Mouse (Mus musculus) stomach, postnatal 0 days (tissue): ENCODE results near the gene Hmox2. TPM values are rescaled to one million over a fixed set of nuclear protein-coding genes. Genes with fewer than 3 reads are reported as not detected.

ENCODE experiments used
- ATAC-seq: fragments of 200-750 bp; cut with Nextera tagmentation; 2 replicates; pipeline ENCODE4 v1.8.0; 2017; ENCODE audit not compliant: low FRiP score, low TSS enrichment
- DNase-seq: peaks from one replicate; pipeline ENCODE4 v3.0.0-alpha.2; 2016; ENCODE audit warnings: low spot score
- H3K27ac ChIP-seq: fragments of 300-500 bp; sonication (generic); replicated peaks from 2 replicates; pipeline ENCODE4 v1.5.1; 2014; ENCODE audit warnings: mild to moderate bottlenecking, control low read depth
- H3K27me3 ChIP-seq: fragments of 300-500 bp; sonication (generic); 2 replicates; pipeline ENCODE4 v1.6.1; 2014; ENCODE audit warnings: low read length; ENCODE audit not compliant: control insufficient read depth, insufficient read depth
- H3K36me3 ChIP-seq: fragments of 300-500 bp; sonication (generic); 2 replicates; pipeline ENCODE4 v1.6.1; 2014; ENCODE audit warnings: low read length, mixed read lengths; ENCODE audit not compliant: control insufficient read depth, insufficient read depth
- H3K4me1 ChIP-seq: fragments of 300-500 bp; sonication (generic); replicated peaks from 2 replicates; pipeline ENCODE4 v1.6.1; 2014; ENCODE audit warnings: antibody characterized with exemption; ENCODE audit not compliant: control insufficient read depth, insufficient read depth
- H3K4me2 ChIP-seq: fragments of 300-500 bp; sonication (generic); replicated peaks from 2 replicates; pipeline ENCODE4 v1.6.1; 2014; ENCODE audit warnings: low read depth, mild to moderate bottlenecking, control low read depth, moderate library complexity
- H3K4me3 ChIP-seq: fragments of 300-500 bp; sonication (generic); 2 replicates; pipeline ENCODE4 v1.5.1; 2014; ENCODE audit warnings: low read depth, low read length, control low read depth
- H3K9ac ChIP-seq: fragments of 300-500 bp; sonication (generic); 2 replicates; pipeline ENCODE4 v1.6.1; 2014; ENCODE audit warnings: mild to moderate bottlenecking, low read length, control low read depth, mixed read lengths
- H3K9me3 ChIP-seq: fragments of 300-500 bp; sonication (generic); 2 replicates; pipeline ENCODE4 v1.6.1; 2016; ENCODE audit warnings: low read length; ENCODE audit not compliant: control insufficient read depth
- CTCF ChIP-seq: IDR thresholded peaks from 2 replicates; pipeline ENCODE4 v1.5.1; 2016; ENCODE audit warnings: antibody characterized with exemption, low read depth, mild to moderate bottlenecking, moderate library complexity
- EP300 ChIP-seq: optimal IDR thresholded peaks from 2 replicates; pipeline ENCODE3; 2016; ENCODE audit warnings: antibody characterized with exemption
- WGBS: fragments of 180-500 bp; shearing (Covaris S2); extraction: QIAGEN DNeasy Blood & Tissue Kit; methylation state at CpG from one replicate; pipeline ENCODE4 v1.1.7; 2014; 5-methylcytosine and 5-hydroxymethylcytosine counted together
- polyA plus RNA-seq: library from polyadenylated mRNA; unstranded; fragments of >200 nt; fragmentation: Nextera tagmentation; extraction: Ambion mirVana; gene quantifications from 2 replicates; pipeline ENCODE4 v1.2.1, GENCODE M21; 2015

Hmox2 gene
- polyA plus RNA-seq, 1 experiment from 2014 or later, result 57.4 TPM

DNA sequence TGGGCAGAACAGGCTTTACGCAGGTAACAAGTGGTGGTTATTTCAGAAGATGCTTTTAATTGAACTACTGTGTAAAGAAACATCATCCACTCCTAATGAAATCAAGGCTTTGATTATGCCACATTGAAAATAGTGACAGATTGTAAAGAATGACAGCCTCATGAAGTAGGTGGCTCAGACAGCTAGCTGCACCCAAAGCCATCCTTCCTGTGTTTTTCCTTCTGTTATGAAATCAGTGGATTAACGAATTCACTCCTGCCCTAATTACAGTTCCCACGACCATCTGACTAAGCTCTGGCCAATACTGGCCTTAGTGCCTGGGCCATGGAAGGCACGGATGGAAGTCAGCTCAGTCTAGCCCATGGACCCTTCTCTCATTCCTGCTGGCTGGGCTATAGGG is 52.8 kb downstream of the Hmox2 start:
- TF ChIP-seq EP300 (no peak), CTCF (no peak)
- no peak for ATAC-seq
- H3K9ac ChIP-seq, result no peak overlapping the region
- no peaks in the 10 kb centered on the region; the same call in 1 of the 2 replicates for H3K36me3 ChIP-seq
- H3K27me3 ChIP-seq, result no peaks in the 10 kb centered on the region
- H3K4me1 ChIP-seq, result peaks cover 4% of the 10 kb centered on the region
- WGBS, result 90% methylated on average over 4 of the region's 4 CpGs
- H3K27ac ChIP-seq, result no peak overlapping the region
- DNase-seq, result no peak
- no peak overlapping the region for H3K4me2 ChIP-seq
- no peak overlapping the region for H3K4me3 ChIP-seq
- no peaks in the 10 kb centered on the region for H3K9me3 ChIP-seq

DNA sequence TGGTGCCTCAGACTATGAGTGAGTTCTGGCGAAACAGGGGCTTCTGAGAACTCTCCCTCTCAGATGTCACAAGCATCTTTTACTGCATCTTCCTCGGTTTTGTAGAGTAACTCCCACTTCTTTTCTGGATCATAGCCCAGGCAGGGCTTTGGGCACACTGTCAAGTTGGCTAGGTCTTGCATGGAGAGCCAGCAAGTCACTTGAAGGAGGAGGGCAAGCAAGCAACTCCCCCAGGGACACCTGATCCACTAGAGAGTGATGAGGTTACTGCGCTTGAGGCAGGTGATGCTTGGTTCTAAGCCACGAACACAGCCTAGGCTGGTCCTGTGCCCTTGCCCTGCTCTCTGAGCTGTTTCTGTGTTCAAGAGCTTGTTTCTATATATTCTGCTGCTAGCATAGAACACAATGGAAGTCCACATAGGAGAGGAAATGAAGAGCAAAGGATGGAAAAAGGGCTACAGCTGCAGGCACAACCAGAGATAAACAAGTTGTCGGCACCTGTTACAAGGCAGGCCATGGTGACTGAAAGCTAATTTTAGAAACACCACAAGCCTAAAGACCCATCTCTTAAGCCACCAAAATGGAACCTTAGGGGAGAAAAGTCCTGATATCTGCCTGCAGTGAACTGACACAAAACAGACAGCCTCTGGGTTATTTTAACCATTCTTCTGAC is 55.5 kb downstream of the Hmox2 start:
- DNase-seq (no peak), ATAC-seq (no peak)
- Histone ChIP-seq H3K4me1 (peaks cover 9% of the 10 kb centered on the region), H3K27me3 (no peaks in the 10 kb centered on the region), H3K36me3 (no peaks in the 10 kb centered on the region; the same call in 1 of the 2 replicates), H3K27ac (0 out of 2 replicates have a peak overlapping the region, but pooled peaks have one; percentile 13), H3K9ac (no peak overlapping the region), H3K9me3 (no peaks in the 10 kb centered on the region), H3K4me2 (no peak overlapping the region), H3K4me3 (no peak overlapping the region)
- WGBS, result 53% methylated on average over 5 of the region's 5 CpGs
- no peak for TF ChIP-seq CTCF
- no peak for TF ChIP-seq EP300

DNA sequence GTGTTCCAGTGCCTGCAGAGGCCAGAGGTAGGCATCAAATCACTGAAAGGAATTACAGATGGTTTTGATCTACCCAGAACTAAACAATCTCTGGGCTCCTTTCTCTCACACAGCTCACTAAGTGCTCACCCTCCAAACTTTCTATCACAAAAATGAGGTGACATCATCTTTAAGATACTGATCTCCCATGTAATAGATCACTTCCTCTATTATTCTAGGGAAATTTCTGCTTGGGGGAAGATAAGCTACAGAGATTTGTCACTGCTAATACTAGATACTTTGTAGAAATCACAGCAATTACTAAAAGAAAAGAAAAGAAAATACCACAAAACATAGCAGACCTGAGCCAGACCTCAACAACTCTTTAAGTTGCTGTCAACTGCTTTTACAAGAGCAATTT is 56.4 kb downstream of the Hmox2 start:
- ATAC-seq (no peak), DNase-seq (no peak)
- peaks cover 7% of the 10 kb centered on the region for H3K4me1 ChIP-seq
- H3K9me3 ChIP-seq, result no peaks in the 10 kb centered on the region
- no peak overlapping the region for H3K27ac ChIP-seq
- no peak for TF ChIP-seq CTCF
- no peak for TF ChIP-seq EP300
- no peak overlapping the region for H3K4me2 ChIP-seq
- no peaks in the 10 kb centered on the region for H3K27me3 ChIP-seq
- no peak overlapping the region for H3K4me3 ChIP-seq
- no peak overlapping the region for H3K9ac ChIP-seq
- H3K36me3 ChIP-seq, result no peaks in the 10 kb centered on the region; the same call in 1 of the 2 replicates

DNA sequence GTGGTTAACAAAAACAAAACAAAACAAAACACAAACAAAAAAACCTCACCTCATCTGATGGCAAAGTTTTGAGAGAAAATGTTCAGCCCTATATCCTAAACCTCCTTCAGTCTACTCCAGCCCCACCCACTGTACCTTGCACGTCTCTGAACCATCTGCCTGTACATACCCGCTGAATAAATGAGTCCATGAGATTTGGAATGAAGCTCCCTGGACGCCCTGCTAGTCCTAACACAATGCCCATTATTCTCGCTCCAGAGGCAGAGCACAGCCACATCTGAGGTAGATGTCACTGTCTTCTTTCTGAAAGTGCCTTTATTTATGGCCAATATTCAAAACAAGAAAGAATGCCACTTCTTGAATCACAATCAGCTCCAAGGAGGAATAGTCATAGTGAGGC is 59.5 kb downstream of the Hmox2 start:
- DNase-seq, result no peak
- Histone ChIP-seq H3K27ac (no peak overlapping the region), H3K4me2 (no peak overlapping the region), H3K4me3 (no peak overlapping the region), H3K27me3 (no peaks in the 10 kb centered on the region), H3K4me1 (0 out of 2 replicates have a peak, but pooled peaks cover 8% of the 10 kb centered on the region), H3K9me3 (no peaks in the 10 kb centered on the region), H3K9ac (no peak overlapping the region), H3K36me3 (no peaks in the 10 kb centered on the region; the same call in 1 of the 2 replicates)
- TF ChIP-seq EP300 (no peak), CTCF (no peak)
- no peak for ATAC-seq
- 51% methylated on average over 4 of the region's 4 CpGs for WGBS

DNA sequence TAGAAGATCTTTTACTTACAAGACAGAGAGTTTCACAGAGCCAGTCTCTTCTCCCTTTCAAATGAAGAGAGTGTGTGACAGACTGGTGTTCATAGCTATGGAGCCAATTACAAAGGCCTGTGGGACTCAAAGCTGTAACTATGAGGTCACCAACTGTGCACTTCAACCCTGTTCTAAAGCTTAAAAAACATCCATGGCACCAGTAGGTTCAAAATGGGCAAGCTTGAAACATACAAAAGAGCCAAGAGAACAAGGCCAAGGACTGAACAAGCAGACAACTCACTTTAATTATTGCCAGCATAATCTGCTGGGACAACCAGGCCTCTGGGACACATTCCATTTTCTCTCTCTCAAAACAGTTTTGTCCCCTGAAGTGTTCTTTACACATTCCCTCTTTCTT is 62.0 kb downstream of the Hmox2 start:
- H3K27me3 ChIP-seq, result no peaks in the 10 kb centered on the region
- no peak for DNase-seq
- H3K4me2 ChIP-seq, result 0 out of 2 replicates have a peak overlapping the region, but pooled peaks have one; percentile 9
- H3K4me1 ChIP-seq, result 0 out of 2 replicates have a peak, but pooled peaks cover 8% of the 10 kb centered on the region
- no peak overlapping the region for H3K27ac ChIP-seq
- no peak for ATAC-seq
- no peaks in the 10 kb centered on the region for H3K9me3 ChIP-seq
- no peak overlapping the region for H3K4me3 ChIP-seq
- no peak overlapping the region for H3K9ac ChIP-seq
- no peaks in the 10 kb centered on the region for H3K36me3 ChIP-seq
- TF ChIP-seq EP300 (no peak), CTCF (no peak)

DNA sequence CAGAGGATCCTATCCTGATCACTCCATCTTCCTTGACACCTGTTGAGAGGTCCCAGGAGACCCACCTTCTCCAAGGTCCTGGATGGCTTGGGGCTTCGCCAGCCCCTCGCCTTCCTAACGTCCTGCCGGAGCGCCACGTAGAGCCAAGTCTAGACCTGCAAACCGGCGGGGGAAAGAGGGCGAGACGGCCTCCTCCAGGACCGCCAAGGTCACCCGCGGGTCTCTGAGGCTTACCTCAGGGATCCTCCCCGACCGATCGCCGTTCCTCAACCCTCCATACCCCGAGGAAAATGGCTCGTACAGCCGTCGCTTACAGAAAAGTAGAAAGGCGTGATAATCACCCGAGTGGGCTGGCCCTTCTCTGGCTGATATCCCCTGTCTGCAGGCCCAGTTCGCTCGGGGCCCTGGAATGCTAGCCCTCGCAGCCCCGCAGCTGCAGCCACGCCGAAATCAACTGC is 63.2 kb downstream of the Hmox2 start:
- H3K4me2 ChIP-seq, result peak overlapping the region; percentile 79
- WGBS, result 0% methylated on average over 29 of the region's 29 CpGs
- TF ChIP-seq CTCF, result 0 out of 2 replicates have a peak, but pooled peaks have one; percentile 1
- no peak for TF ChIP-seq EP300
- H3K9me3 ChIP-seq, result no peaks in the 10 kb centered on the region
- H3K4me3 ChIP-seq, result peak overlapping the region; percentile 56
- peak overlapping the region; percentile 97 for H3K27ac ChIP-seq
- DNase-seq (no peak), ATAC-seq (peak; percentile 33)
- no peaks in the 10 kb centered on the region for H3K36me3 ChIP-seq
- H3K9ac ChIP-seq, result peak overlapping the region; percentile 68
- no peaks in the 10 kb centered on the region for H3K27me3 ChIP-seq
- 0 out of 2 replicates have a peak, but pooled peaks cover 8% of the 10 kb centered on the region for H3K4me1 ChIP-seq
